Mouse (Mus musculus): ENCODE data around the gene Ptprg.

The Ptprg gene

DNA sequence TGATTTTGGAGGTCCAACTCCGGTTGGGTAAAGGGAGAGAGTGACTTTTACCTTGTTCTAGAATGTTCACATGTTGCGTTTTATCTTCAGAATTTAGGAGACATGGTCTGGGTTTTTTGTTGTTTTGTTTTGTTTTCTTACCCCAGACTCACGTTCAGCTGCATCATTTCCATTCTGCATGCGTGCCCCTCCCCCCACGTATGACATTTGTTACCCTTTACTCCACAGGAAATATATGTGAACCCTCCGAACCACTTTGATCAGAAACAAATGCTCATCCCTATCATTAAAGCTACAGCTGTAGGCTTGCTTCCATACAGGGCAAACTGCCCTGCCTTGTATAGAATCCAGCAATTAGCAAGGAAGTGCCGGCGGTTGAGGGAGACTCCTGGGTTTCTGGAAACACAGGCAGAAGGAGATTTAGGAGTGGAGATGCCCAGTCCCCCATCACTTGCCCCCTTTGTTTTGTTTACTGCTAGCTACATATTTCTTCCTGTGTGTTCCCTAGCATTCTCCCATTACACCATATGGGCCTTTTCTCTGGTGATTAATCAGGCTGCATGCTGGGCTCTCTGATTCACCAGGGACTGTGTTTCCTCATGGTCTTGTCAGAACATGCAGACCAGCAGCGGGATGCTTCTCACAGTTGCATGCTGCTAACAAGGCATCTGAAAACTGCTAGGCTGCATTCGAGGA, 130.2 kb downstream of the Ptprg start:
- DNase-seq (ENCODE audit: low spot score), result no peak

DNA sequence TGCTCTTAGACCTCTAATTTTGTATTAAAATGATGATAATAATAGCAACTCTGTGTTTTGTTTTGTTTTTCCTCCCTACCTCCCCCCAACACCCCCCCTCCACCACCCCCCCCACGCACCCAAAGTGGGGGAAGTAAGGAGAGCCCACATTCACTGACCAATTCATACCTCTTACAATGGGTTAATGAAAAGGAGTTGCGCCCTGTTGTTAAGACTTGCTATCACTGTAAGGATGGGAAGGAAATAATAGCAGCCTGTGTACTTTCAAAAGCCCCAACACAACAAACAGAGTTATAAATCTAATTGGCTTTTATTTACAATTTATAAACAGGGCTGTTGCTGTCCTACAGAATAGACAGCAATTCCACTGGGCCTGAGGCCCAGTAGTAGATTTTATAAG, 130.8 kb downstream of the Ptprg start:
- DNase-seq (ENCODE audit: low spot score), result no peak

DNA sequence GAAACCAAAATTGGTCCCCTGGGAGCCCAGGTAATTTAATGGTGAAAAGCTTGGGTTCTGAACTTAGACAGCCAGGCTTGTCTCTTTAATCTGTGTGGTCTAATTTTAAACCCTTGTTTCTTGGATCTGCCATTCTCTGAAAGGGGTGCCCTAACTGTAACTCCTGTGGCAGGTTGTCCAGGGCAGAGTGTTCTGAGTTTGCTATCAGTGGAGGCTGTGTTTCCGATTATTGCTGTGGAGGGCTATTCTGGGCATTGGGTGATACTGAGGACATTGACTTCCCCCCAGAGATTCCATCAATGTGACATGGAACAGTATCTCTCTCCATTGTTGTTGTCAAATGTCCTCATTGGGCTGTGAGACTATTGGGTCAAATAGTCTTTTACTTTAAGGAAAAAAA, 134.2 kb downstream of the Ptprg start:
- DNase-seq (ENCODE audit: low spot score), result no peak

DNA sequence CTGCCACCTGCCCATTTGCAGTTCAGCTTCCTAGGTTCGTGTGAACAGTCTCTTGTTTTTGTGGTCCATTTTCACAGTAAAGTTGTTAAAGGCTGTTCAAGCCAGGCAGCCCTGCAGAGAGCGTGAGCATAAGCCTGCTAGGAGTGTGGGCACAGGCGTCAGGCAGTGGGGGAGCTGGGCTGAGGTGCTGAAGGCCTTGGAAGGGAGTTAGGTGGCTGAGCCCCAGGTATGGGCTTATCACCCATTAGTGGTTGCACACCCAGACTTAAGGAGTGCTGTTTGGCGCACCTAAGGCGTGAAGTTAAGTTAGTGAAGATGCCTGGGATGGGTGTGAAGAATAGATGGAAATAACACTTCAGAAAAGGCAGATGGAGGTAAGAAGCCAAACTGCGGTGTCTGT, 134.8 kb downstream of the Ptprg start:
- DNase-seq (ENCODE audit: low spot score), result no peak

DNA sequence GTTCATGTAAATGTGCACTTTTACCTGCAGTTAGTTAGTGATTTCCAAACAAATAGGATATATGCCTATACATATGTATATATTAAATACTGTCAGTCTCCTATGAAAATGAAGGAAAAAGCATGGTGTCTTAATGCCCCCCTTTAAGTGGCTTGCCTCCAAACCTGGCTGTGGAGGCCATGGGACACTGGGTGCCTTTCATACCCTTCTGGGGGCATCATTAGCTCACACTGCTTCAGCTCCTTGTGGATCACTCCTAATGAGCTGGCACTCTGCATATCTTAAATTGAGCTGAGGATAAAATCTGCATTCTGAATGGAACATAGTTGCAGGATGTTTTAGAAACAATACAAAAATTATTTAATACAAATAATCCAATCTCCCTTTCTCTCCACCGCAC, 136.7 kb downstream of the Ptprg start:
- DNase-seq (ENCODE audit: low spot score), result no peak

DNA sequence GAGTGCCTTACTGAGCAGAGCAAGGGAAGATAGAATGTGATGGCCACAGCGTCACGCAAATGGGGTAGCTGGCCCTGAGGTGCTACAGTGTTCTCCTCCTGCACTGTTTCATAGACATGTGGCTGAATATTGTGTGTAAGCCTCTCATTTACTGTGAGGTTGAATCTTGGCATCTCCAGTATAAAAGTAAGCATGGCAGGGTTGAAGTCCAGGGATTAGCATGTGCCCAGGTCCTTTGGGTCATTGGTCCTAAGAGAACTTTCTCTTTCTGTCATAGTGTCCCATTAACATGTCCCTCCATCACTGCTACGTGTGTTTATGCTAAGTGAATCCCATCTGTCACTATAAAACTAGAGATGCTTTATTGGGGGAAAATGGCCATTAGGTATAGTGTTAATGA, 138.2 kb downstream of the Ptprg start:
- DNase-seq (ENCODE audit: low spot score), result no peak

DNA sequence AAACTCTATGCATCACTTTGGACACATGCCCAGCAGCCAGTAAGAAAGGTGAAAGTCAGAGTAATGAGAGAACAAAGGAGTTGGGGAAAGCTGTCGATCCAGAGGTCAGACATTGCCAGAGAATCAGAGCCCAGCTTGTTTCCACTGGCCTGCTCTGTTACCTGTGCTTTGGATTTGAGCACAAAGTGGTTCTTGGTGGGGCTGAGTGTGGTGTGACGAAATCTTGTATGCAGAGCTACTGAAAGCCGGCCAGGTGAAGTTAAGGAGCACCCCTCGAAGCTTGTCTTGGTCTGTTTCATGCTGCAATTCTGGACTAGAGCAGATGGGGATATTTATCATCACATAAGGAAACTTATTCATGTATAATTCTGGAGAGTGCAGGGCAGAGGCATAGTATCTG, 145.5 kb downstream of the Ptprg start:
- no peak for DNase-seq (ENCODE audit: low spot score)

DNA sequence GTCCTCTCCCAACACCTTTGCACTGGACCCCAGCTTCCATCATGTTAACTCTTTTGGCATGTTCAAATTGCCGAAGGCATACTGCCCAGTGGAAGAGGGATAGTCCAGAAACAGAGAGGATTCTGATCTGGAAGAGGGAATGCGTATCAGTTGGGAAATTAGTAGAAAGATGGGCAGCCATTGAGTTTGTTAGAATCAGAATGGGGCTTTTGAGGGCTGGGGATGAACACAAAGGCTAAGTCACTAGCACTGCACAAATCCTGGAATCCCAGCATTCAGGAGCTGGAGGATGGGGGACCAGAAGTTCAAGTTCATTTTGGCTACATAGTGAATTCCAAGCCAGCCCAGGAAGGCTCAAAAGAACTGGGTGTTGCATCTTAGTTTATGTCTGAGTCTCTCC, 146.3 kb downstream of the Ptprg start:
- no peak for DNase-seq (ENCODE audit: low spot score)

DNA sequence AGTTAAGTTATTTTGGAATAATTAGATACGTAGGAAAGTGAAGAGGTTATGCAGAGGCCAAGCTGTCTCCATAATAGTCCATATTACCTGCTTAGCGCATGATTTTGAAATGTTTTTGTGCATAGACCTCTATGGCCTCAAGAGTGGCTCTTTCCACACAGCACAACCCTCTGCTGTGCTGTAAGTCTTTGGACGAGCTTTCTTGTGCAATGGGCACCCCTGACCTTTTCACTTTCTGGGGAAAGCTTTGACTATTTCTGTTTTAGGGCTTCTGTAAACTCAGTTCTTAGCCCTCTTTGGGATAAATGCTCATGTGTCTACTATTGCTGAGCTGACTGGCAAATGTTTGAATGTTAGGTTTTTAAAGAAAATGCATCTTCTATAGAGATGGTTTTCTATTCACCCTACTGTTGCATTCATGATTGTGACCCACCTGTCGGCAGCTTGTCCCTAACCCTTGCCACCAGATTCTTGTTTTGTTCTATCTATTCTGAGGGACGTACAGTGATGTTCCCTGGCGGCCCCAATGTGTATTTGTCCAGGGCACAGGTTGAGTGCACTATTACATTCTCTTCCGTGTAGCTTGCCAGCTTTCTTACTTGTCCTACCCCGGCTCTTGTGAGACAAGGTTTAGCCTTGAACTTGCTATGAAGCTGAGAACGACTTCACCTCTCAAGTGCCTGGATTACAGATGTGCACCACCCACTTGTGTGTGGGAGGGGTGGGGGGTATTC, 148.4 kb downstream of the Ptprg start:
- no peak for DNase-seq (ENCODE audit: low spot score)

DNA sequence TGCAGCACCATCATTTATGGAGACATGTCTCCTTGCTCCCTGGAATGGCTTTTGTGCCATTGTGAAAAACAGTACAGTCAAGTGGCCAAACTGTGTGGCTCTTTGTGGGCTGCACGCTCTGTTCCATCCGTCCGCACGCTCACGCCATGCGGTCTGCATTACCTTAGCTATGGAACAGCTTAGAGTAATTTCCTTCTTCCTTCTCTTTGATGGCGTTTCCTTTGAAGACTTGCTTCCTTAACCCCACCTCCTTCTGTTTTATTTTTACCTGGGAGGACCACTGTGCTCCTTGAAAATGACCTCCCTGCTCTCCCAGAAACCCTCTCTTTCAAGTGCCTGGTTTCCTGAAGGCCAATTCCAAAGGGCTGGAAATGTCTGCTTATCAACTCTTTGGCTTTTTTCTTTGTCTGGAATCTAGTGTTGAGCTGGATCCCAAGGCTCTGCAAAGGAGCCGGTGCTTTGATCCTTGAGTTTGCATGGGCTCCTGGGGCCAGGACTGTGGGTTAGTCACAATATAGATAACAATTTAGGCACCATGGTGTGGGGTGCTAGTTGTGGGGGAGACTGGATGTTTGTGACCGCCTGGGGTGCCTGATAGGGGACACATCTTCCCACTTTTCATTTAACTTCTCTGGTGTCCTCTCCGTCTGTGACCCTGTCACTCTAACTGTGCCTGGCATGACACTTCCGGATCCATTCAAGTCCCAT, 149.6 kb downstream of the Ptprg start:
- DNase-seq (ENCODE audit: low spot score), result peak; percentile 55

DNA sequence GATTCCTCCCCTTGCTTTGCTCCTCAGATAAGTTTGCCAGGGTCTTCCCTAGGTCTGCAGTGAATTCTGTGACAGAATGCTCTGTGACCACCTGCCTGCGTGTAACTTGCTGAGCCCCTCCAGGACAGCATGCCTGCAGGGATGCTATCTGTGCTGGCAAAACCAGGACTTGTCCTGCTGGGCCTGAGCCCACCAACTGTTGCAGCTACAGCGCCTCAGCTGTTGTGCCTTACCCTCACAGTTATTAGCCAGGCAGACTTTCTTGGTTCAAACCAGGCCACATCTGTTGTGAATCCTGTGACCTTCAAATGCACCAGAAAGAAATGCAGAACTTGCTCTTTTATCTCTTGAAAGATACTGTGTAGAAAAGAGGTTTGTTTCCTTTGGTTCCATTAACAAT, 151.5 kb downstream of the Ptprg start:
- no peak for DNase-seq (ENCODE audit: low spot score)

DNA sequence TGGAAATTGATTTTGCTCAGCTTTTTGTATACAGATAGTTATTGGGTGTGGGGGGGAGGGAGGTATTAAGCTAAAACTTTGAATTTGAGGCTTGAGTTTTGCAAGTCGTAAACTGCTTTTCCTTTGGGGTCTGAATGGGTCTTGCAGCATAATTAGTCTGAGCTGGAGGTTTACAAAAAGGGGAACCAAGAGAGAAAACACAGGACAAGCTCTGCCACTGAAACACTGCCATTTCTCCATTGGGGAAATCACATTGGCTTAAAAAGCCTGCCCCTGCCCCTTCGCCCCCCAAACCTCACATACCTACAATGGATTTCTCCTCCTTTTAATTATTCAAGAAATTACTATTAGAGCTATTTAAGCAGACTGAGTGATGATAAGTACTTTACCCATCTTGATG, 156.0 kb downstream of the Ptprg start:
- DNase-seq (ENCODE audit: low spot score), result no peak

DNA sequence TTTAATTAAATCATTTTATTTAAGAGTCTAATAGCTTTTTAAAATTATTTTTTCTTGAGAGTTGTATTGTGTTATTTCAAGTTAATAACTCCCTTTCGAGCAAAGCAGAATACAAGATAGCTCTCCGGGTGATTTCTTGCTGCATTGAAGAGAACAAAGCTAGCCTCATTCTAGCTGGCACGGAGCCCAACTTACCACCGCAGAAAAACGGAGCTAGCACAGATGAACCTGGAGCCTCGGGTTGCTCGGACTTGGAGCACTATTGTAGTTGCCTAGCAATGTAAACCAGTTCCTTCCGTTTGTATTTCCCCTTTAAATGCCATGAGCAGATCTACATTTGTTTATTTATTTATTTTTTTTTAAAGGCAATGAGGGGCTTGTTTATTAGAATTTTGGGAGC, 156.5 kb downstream of the Ptprg start:
- no peak for DNase-seq (ENCODE audit: low spot score)

DNA sequence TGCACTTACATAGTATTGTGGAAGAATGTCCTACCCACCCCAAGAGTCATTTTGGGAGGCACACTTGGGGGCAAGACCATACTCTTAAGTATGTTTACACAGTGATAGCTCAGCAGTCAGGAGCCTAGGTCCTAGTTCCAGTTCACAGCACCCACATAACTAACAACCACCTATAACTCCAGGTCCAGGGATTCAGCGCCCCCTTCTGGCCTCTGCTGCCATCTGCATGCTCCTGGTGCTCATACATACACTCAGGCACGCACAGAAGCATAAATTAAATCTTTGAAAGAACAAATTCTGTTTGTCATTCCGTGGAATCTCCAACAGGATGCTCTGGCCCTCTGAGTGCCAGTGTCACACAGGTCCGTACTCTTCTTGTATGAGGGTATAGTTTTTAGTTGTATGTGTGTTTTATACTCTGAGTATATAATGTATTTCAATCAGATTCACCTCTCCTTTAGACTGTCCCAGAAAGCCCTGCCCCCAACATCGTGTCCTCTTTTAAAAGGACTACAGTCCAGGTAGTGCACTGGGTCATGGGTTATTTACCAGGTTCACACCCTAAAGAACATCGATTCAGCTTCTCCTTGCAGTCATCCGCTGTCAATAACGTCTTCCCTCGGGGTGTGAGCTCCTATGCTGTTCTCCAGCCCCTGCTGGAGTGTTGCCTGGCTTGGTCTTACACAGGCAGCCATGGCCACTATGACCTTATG, 157.2 kb downstream of the Ptprg start:
- DNase-seq (ENCODE audit: low spot score), result no peak

DNA sequence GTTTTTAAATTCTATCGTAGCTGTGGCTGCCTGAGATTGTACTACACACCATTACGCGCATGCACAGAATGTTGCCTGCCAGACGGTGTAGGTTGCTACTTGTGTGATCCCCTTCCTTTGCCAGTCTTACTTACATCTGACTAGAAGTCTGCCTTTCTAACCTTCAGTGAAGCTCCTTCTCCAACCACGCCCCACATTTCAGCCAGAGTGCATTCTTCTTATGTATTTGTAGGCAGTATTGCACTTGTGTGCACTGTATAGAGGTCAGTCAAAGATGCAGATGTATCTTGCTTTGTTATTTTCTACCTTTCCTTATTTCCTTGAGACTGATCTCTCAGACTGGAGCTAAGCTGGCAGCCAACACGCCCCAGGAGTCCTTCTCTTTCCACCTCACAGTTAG, 158.8 kb downstream of the Ptprg start:
- no peak for DNase-seq (ENCODE audit: low spot score)

DNA sequence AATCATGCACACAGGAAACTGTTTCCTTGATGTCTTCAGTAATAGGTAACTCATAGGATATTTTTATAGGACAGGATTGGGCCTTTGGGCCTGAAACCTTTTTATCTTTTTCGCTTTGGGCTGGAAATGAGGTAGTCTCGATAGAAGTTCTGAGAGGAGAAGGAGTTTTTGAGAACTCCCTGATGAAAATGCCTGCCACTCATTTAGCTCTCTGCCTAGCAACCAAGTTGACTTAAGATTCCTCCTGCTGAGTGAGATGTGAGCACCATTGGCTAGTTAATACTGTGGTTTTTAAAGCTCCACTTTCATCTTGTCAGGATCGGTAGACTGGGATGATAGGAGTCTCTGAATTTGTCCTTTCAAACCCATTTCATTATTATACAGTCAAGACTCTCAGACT, 162.9 kb downstream of the Ptprg start:
- DNase-seq (ENCODE audit: low spot score), result no peak

DNA sequence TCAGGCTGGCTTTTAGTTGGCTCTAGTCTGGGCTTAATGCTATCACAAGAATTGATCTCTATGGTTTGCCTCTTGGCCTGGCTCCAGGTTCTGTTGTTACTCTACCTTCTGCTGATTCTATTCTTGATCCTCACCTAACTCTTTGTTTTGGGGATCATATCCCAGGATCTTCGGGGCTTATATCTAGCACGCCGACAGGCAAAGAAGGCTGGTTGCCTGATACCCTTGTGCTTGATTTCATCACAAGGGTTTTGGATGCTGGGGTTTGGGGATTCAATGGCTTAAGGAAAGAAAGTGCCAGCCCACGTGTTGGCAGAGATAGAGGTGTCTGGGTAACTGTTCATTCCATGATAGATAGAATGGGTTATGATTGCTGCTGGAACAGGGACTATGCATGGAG, 164.9 kb downstream of the Ptprg start:
- no peak for DNase-seq (ENCODE audit: low spot score)

DNA sequence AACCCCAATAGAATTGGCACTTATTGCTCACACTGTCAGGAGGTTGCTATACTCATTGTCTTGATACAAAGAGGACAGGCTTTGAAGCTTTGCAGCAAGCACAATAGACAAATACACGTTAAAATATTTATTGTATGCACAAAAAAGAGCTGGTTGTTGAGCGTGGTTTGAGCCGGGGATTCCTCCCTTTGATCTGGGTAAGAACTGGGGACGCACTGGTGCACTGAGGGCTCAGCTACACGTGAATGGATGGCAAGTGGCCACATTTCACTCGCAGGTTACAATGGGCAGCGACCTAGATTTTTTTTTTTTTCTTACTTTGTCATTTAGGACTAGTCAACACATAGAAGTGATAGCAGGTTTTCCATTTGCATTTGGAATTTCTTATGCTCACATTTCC, 165.9 kb downstream of the Ptprg start:
- DNase-seq (ENCODE audit: low spot score), result no peak

DNA sequence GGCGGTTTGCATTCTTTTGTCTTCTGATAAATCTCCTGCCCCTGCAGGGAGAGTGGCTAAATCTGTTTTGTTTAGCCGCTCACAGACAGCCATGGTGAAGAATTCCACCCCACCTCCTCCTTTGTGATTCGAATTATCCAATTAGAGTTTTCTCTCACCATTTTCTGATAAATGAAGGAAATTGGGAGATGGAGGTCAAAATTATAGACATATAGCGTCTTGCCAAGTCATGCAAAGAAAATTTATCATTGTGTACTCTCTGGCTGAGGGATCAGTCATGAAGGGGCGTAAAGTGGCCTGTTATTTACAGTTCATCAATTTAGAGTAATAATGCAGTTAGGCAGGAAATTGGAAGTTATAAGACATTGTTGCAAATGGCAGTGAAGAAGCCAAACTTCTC, 168.8 kb downstream of the Ptprg start:
- DNase-seq (ENCODE audit: low spot score), result no peak

DNA sequence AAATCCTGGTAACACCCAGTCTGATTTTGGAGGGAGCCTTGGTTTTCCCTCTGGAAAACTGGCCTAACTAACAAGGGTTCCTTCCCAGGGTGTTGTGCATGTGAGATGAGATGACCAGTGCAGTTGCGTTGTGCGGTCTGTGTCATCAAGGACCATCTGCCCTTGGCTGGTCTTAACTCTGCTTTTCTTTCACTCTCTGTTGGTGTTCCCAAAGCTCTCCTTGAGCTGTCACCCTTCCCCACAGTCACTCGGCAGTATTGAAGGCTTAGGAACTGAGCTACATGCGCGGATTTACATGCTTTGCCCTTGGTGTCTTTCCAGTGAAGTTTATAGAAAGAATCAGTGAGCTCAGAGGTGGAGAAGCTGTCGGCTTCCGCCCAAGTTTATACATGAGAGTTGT, 170.5 kb downstream of the Ptprg start:
- no peak for DNase-seq (ENCODE audit: low spot score)

DNA sequence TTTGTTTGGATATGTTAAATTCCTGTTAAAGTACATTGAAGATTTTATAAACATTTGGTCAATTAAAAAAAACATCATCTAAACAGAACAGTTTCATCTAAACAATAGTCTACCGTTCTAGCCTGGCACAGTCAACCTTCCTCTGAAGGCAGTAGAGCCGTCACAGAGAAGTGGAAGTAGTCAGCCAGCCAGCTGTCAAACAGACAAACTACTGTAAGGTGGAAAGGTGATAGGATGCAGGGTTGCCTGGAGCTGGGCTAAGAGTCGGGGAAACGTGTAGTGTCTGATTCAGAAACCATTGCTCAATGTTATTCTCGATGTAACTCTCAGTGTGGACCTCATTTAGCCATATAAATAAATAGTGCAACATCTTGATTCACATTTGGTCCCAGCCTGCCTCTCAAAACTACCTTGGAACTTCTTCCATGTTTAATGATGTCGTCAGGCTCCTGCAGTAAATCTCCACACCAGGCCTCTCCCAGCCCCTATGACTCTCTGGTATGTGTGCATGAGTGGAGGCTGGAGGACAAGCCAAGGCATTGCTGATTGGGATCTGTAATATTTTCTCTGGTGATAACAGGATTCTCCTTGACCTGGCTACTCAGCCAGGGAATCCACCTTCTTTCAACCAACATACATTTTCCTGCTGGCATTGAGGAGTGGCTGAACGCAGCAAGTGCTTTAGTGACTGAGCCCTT, 178.0 kb downstream of the Ptprg start:
- no peak for DNase-seq (ENCODE audit: low spot score)

DNA sequence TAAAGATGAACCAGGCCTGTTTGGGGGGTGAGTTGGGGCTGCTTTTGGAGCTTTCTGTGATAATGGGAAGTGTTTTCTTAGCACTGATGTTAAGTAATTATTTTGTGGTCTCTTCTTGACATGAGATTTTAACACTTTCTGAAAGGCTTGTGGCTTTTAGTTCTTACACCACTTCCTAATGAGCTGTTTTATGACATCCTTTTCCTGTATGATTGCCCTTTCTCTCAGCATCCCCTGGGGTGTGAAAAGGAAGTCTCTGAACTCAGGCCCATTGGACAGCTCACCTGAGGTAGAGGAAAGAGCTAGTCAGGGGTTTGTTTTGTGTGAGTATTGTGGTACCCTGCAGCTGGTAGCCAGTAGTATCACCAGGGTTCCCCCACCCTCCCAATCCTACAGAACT, 179.0 kb downstream of the Ptprg start:
- no peak for DNase-seq (ENCODE audit: low spot score)
